Mouse (Mus musculus) gastrocnemius, postnatal 25 days (tissue): Measurements from ENCODE around the gene Poldip3. TPM values are rescaled to one million over a fixed set of nuclear protein-coding genes. Genes with fewer than 3 reads are reported as not detected.
"Not testable (repeated sequence)": the region's sequence is repeated elsewhere in the genome, so short reads cannot be mapped to it uniquely, and the experiment has no call there.

Experiments
- DNase-seq: peaks from one replicate; pipeline ENCODE4 v3.0.0; 2022
- total RNA-seq, 2 experiments: library from RNA; stranded (reverse); gene quantifications; 1 replicate in 1 of 2; 2 replicates in 1 of 2; pipeline ENCODE4 v1.2.3; 2021

Poldip3 gene
- total RNA-seq, 2 experiments from 2014 or later, result 16.7 to 16.9 TPM

DNA sequence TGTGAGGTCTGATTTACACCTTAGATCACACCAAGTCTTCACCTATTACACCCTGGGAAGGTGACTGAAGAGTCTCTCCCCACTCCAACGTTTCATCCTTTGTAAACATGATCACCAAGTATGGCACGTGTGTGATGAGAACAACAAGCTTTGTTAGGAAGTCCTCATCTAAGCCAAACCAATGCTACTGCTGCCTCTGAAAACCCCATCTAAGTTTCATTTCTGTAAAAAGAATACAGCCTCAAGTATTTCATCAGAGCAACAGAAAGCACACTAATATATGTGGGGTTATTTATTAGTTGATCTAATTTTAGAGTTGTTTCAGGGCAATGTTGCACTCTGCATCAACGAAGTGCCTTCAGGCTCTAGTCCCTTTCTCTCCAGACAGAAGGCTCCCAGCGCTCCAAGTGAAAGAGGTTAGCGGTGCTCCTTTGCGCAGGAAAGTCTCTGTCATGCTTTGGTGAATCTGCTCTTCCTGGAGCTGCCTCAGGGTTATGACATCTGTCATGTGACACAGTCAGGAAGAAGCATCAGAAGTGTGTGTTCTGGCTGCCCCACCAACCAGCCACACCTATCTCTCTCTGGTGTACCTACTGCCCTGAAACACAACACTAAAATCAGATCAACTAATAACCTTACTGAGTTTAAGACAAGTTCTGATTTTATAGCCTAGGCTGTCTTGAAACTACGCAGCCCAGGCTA is 19.5 kb downstream of the Poldip3 start:
- DNase-seq, result no peak

DNA sequence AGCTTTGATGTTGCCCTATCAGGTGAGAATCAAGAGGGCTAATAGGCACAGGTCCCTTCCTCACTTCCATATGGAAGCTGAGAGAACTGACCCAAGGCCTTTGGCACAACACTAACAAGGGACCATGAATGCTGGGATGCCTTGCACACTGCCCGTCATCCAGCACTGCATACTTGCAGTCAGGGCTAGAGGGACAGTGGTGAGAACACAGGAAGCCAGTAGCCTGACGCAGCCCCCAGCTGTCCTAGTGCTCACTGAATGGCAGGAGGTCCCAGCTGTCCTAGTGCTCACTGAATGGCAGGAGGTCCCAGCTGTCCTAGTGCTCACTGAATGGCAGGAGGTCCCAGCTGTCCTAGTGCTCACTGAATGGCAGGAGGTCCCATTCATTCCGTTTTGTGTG is 22.1 kb downstream of the Poldip3 start:
- DNase-seq, result not testable (repeated sequence)

DNA sequence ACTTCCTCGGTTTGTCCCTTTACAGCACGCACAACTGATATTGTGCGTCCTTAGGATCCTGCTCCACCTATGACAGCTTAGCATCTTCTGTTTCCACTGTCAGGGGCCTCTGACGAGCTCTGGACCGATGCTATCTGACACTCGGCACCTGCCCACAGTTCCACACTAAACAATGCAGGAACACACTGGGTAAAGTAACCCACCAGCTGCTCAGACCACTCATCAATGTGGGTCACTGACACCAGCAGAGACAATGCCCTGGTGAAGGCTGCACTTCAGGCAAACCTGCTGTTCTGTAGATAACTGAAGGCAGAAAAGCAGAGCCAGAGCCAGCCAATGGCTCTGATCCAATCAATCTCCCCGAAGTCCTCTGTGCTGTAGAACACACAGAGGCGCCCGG is 22.6 kb downstream of the Poldip3 start:
- no peak for DNase-seq

DNA sequence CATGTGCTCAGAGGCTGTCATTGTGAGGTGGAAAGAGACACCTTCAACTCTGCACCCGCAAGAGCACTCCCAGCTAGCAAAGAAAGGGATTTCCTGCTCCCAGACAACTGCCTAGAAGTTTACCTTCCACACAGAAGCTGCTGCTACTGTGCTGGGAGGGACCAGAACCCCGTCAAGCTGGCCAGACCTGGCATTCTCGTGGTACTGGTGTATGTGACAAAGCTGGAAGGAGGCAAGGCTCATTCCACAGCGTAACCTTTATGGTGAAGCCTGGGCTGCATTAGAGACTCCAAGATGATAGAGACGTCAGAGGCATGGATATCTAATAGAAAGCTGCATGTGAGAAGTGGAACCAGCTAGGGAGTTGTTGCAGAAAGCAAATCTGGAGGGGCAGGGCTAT is 24.6 kb downstream of the Poldip3 start:
- DNase-seq, result no peak

DNA sequence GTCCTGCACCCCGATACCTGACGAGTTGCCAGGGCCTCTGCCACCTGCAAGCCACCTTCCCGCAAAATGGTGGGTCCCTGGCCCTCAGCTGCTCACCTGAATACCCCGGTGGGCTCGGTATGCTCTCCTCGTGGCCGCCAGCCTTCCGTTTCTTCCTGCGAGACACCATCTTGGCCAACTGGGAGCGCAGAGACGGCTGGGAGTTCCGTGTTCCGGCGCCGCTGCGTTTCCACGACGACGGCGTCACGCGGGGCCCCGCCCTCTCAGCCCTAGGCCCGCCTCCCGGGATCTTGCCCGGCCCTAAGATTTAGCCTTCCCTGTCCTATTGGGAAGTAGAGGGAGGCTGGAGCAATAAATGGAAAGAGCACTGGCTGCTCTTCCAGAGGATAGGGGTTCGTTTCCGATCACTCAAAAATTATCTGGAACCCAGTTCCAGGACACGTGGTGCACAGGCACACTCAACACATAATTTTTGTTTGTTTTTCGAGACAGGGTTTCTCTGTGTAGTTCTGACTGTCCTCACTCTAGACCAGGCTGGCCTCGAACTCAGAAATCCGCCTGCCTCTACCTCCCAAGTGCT is 26.5 kb downstream of the Poldip3 start, which contains the start of gene Rrp7a:
Gene Rrp7a, minus strand, starts transcription at position 236 of the 580 bp plus-strand sequence.
- peak; percentile 94 for DNase-seq

DNA sequence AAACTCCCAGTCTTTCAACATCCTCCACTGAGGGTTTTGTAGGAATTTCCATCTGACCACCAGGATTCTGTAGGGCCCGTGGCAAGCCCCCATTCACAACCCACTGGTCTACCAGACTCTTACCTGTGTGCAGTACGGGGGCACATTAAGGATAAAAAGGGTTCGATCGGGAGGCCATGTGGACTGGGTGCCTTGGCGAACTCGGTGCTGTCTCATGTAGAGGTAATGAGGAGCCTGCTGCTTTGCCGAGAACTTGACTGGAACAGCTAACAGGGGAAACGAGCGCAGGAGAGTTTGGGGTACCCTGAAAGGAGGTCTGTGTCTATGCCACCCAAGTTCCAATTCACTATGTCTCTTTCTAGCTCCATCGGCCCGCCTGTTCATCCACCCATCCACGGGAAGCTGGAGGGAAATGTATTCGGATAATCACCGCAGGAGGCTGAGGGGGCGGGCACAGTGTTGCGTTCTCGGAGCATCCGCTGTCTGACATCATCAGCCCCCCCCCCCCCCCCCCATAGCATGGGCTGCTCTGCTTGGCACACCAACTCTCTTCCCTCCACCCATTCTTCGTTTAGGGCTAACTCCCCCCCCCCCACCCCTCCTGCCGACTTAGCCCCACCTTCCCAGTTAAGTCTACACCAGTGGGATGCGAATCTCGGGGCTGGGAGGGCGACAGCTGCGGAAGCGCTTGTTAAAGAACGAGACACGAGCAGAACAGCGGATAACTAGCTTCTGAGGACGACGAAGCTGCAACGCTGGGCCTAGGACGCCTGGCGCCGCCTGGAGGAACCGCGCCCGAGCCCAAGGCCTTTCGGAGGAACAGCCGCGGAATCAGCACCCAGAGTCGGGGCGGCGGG is 27.2 kb downstream of the Poldip3 start:
- no peak for DNase-seq

DNA sequence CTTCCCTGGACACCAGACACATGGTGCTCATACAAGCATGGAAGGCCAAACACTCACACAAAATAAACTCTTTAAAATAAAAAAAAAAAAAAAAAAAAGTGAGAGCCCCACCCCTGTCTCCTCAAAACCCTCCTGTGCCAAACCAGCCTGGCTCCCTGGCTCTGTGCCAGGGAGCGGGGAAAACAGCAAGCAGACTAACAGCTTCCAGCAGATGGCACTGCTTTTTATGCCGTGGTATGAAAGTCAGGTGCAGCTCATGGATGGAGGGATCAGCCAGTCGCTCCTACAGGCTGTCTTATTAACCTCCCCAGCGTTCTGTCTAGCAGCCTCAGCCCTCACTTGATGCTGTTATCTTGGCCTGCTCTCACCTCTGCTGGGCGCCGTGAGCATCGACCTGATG is 30.8 kb downstream of the Poldip3 start:
- DNase-seq, result no peak

DNA sequence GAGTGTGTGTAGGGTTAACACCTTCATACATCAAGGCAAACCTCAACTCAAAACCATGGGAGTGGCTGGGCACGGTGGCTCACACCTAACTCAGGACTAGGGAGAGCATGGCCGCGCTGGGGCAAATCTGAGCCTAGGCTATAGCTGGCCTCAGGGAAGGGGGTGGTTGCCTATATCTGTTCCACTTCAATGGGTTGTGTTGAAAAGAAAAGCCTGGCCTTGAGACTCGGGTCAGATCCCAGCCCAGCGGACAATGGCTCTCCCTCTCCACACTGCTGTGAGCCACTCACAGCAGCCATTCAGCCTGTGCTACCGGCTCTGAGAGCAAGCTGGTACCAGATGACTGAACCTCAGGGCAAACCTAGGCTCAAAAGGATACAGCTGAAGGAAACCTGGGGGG is 34.1 kb downstream of the Poldip3 start:
- DNase-seq, result no peak

DNA sequence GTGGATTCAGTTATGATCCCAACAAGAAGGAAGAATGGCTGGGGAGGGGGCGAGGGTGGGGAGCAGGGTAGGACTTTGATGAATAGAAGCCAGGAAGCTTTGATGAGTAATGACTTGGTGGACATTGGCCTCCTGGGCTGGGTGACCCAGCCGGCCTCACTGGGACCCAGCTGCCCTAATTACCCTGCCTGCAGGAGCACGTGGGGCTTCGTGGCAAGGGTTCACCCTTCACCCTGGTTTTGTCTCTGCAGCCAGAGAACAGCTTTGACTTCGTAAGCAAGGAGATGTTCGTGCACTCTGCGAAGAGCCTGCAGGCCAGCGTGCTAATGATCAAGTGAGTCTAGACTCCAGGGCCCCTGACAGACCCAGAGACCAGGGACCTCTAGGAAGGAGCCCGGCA is 35.1 kb downstream of the Poldip3 start:
- DNase-seq, result no peak

DNA sequence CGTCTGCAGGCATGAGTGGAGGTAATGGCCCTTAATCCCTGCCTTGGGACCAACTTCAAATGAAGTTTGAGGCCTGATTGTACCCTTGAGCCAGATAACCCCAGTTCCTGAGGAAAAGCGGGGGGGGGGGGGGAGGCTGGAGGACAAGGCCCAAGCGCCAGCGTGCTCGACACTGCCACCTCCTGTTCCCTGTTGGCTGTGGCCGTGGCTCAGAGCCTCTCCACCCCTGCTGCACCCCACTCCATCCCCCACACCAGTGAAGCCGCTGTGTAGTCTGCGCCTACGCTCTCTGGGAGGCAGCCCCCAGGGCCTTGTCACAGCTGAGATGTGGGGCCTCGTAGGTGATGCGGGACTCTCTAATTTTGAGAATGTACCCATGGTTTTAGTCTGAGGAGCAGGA is 36.3 kb downstream of the Poldip3 start:
- DNase-seq, result peak; percentile 66

DNA sequence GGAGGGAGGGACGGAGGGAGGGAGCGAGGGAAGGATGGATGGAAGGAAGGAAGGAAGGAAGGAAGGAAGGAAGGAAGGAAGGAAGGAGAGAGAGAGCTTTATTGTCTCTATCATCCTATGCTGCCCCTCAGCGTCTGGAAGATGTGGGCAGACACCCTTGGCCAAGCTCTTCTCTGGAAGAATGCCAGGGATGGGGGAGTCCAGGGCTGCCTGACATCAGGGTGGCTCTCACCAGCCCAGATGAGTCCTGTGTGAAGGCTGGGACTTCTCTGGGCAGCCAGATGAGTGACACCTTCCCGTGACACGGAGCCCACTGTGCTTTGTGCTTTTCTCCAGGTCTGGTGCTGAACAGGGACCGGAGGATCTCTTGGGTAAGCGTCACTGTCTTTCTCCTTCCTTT is 37.3 kb downstream of the Poldip3 start:
- DNase-seq, result no peak

DNA sequence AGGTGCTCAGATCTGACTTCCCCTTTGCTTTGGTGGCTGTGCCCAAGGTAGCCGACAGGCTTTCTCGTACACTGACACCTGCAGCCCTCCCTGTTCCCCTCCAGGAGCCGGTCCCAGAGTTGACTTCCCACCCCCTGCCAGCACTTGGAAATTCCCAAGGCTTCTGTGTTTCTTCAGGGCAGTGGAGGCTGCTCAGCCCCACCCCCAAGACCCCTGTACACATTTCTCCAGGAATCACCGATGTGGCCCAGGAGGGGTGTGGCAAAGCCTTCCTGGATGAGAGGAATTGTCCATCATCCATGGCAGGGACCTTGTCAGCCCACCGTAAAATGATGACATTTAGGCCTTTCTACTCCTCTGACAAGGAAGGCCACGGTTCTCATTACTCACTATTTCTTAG is 37.9 kb downstream of the Poldip3 start:
- no peak for DNase-seq

DNA sequence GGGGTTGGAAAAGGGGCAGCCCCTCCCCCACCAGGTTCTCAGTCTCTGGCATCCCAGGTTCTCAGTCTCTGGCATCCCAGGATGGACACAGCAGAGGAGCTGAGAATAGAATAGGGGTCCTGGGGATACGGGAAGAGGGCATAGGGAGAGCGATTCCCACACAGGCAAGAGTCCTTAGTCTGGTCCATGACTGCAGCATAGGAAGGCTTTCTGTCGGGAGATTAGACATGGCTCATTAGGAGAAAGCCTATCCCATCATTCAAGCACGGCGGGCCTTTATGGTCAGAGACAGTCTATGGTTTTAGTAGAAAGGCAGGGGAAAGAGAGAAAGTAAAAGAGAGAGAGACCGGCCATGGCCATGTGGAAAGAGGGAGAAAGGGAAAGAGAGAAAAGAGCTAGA is 41.4 kb downstream of the Poldip3 start:
- DNase-seq, result no peak

DNA sequence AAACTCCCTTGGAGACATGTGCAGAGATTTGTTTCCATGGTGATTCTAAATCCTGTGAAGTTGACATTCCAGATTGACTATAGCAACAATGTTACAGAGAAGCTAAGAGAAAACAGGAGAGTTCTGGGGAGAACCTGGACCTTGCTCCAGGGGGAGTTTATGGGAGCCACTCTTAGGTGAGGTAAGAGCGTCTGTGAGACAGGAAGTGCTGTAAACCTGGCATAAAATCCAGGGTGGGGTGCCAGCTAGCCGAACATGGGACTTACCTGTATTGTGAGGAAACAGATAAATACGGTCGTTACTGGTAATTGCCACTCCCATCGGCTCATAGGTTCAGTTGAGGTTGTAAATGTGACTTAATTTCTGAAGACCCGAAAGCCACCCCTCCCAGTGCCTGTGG is 42.8 kb downstream of the Poldip3 start:
- DNase-seq, result no peak

DNA sequence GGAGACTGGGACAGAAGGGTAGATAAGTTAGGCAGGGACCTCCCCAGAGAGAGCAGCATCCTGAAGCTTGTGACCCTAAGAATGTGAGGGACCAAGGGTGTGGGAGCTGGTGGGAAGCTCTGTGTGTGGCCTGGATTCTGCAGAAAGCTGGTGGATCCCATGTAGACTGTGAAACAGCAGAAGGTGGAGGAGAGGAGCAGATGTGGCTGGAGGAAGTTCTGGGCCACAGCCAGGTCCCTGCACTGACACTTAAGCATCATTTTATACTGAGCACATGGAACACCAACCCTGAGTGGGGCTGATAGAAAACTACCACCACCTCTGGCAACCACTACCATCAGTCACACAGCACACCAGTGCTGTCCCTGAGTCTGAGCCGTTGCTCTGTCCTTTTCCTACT is 46.1 kb downstream of the Poldip3 start:
- no peak for DNase-seq

DNA sequence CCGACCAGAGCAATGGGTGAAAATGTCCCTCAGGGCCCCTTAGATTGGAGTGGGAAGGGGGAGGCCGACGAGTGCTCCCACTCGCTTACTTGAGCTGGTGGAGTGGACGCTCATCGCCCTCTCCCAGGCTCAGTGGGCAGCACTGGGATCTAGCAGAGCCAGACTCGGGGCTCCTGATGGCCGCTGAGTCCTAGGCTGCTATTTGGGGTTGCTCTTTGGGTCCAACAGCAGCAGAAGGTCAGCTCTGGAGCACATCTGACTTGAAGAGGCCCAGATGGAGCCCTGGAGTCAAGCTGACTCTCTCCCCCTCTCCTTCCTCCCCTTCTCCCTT is 48.9 kb downstream of the Poldip3 start:
- no peak for DNase-seq

DNA sequence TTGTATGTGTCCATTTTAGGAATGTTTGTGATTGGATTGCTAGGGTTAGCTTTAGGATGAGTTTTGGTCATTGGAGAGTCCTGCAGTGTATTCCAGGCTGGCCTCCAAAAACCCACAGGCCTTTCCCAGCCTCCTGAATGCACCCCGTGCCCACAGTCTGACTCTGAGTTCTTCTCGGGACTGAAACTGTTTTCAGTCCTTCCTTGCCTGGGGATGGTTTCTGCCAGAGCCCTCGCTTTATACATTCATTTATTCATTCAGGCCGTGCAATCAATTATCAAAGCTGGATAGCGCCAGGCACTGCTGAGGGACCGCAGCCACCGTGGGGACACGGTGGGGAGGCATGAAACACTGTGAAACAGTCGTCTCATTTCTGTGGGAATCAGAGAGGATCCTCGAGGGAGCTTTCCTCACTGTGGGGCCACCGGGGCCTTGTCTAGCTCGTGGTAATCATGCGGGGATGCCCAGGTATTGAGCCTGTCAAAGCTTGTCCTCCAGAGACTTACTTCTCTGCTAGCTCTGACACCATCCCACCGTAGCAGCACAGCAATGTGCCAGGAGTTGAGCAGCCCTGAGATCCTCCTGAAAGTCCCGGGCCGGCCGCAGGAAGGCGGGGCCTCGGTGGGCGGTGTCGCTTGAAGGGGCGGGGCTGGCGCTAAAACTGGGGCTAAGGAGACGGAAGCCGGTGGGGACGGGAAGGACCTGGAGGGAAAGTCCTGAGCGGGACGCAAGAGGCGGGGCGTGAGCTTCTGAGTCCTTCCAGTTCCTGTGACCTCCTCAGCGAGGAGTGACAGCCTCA is 49.5 kb downstream of the Poldip3 start:
- peak; percentile 92 for DNase-seq

DNA sequence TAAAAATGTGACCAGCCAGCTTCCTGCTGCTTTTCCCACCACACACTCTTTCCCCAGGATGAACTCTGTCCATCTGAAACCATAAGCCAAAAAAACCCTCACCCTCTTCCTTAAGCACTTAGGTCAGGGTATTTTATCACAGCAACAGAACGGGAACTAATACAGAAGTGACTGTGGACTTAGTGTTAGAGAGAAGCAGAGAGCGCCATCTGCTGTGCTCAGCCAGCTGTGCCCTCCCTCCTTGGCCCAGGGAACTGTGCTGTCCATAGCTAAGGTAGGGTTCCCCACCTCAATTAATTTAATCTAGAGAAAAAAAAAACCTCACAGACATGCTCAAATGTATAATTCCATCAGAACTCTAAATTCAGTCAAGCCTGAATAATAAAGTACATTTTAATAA is 53.2 kb downstream of the Poldip3 start:
- no peak for DNase-seq

DNA sequence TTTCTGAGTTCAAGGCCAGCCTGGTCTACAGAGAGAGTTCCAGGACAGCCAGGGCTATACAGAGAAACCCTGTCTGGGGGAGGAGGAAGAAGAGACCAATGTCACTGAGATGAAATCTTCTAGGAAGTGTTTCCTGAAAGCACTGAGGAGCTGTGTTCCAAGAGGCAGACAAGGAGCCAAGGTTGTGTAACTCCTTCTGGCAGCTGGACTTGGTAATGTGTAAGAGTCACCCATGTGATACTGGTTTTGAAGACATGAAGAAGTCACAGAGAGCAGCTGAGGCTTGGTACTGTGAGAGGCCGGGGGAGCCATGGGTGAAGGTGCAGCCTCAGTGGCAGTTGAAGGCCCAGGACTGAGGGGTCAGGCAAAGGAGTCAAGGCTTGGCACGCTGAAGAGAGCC is 55.5 kb downstream of the Poldip3 start:
- peak; percentile 33 for DNase-seq

DNA sequence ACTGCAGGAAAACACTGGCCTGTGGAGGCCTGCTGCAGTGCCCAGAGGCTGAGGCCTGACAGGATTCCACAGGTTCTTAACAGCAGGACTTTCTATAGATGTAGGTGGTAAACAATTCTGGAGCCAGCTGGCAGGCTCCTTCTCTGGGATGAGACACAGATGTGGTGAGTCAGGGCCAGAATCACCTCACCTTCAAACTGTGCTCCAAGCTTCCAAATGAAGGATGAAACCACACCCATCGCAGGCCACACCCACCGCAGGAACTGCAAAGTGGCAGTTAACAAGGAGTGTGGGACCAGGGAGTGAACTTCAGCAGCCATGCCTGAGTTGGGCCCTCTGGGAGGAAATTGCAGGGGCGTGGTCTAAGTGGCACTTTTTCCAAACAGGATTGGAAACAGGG is 58.3 kb downstream of the Poldip3 start:
- no peak for DNase-seq

DNA sequence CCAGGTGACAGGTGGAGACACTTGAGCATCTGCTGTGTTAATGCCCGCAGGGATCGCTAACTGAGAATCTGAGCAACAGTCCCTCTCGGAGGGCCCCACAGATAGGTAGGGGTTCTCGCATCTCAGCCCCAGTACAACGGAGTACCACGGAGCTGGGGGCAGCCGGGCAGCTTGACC is 59.9 kb downstream of the Poldip3 start, which contains the start of gene Serhl:
Gene Serhl, plus strand, starts transcription at position 78 of the 177 bp plus-strand sequence.
- DNase-seq, result no peak

DNA sequence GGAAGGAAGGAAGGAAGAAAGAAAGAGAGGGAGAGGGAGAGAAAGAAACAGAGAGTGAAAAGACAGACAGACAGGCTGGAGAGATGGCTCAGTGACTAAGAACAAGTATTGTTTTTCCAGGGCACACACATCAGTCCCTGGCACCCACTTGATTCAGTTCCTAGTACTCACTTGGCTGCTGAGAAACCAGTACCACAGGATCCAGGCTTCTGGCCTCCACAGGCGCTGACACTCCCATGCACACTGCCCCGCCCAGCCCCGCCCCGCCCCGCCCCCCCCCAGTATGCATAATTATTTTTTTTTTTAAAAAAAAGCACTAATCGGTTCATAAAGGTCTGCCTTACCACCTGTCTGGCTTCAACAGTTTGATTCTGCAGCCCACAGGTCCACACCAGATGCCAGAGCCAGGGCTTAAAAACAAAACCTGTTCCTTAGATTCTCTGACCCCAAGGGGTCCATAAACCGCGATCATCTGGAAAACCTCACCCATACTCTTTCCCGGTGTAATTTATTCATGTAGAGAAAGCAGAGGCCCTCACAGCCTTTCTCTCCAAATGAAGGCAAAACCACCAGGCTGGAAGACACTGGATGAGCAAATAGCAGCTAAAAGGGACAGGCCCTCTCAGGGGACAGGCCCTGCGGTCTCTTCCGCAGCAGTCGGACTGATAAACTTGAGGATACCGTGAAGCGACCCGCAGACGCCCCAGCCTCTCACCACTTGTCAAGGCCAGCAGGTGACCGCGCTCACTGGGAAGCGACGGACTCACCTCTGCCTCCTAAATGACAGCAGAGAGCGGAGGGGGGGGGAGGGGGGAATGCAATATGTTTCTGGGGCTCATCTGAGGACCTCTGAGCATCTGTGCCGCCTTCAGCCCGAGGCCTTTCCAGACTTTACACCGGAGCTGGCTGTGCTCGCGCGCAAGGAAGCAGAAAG is 60.4 kb downstream of the Poldip3 start:
- no peak for DNase-seq
